8 mouse cellular contexts compared by ENCODE assay signal in the genomic region with DNA sequence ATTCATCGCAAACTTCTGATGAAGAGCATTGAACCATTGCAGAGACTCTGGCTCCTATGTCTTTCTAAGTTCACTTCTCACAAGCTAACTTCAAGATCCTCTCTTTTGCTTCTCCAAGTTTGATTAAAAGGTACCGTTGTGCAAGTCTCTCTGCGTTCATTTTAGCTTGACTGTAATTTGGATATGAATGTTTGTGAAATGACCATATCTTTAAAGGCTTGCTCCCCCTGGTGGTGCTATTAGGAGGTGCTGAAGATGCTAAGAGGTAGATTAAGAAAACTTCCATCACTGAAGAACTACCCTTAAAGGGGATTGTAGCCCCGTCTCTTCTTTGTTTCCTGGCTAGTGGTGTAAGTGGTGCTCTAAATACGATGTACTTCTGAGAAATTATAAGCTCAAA.
A peak's percentile ranks its signal among the peaks of the same experiment; 100 is the strongest.
DNase-seq lines count a peak whose midpoint lies in the region; ATAC-seq lines count a peak whose summit lies in the region.

No protein-coding gene starts in this region.

- no peaks in the 10 kb centered on the region for H3K36me3 ChIP-seq in hindbrain, embryonic 11.5 days (ENCODE audit: control insufficient read depth, insufficient read depth, low read length)
- no peaks in the 10 kb centered on the region for H3K36me3 ChIP-seq in hindbrain, embryonic 16.5 days (ENCODE audit: control insufficient read depth, insufficient read depth, low read length)

- H3K9me3 ChIP-seq in hindbrain, embryonic 11.5 days (ENCODE audit: control insufficient read depth, low read length): no peaks in the 10 kb centered on the region
- no peaks in the 10 kb centered on the region for H3K9me3 ChIP-seq in hindbrain, embryonic 16.5 days (ENCODE audit: control insufficient read depth, low read length)

- peak; percentile 61 for DNase-seq in hindbrain, embryonic 11.5 days (ENCODE audit: low spot score)
- DNase-seq in thymus, postnatal 14 days: peak; percentile 3
- DNase-seq in thymus, postnatal 36 days: no peak
- DNase-seq in cerebellum, postnatal 10 days: peak; percentile 73 to 77
- peak; percentile 56 for DNase-seq in lung, postnatal 14 days
- DNase-seq in frontal cortex, postnatal 25 days (ENCODE audit: low spot score in 2 of 2): no peak
- DNase-seq in spleen, adult 18-20 months: no peak

- 80% methylated on average over 5 of the region's 5 CpGs for WGBS in hindbrain, embryonic 11.5 days
- 82% methylated on average over 5 of the region's 5 CpGs for WGBS in hindbrain, embryonic 16.5 days

- no peak overlapping the region for H3K9ac ChIP-seq in hindbrain, embryonic 11.5 days (ENCODE audit: low read depth, low read length)
- no peak overlapping the region for H3K9ac ChIP-seq in hindbrain, embryonic 16.5 days (ENCODE audit: low read depth, low read length)

- H3K27ac ChIP-seq in hindbrain, embryonic 11.5 days (ENCODE audit: low read depth, low read length): no peak overlapping the region
- no peak overlapping the region for H3K27ac ChIP-seq in hindbrain, embryonic 16.5 days (ENCODE audit: low read depth, low read length)

- no peaks in the 10 kb centered on the region for H3K4me1 ChIP-seq in hindbrain, embryonic 11.5 days (replicated peaks; ENCODE audit: control insufficient read depth, insufficient read depth, low read length)
- no peaks in the 10 kb centered on the region for H3K4me1 ChIP-seq in hindbrain, embryonic 16.5 days (ENCODE audit: control insufficient read depth, insufficient read depth, low read depth, low read length)

- H3K4me2 ChIP-seq in hindbrain, embryonic 11.5 days (replicated peaks; ENCODE audit: low read depth, low read length): no peak overlapping the region
- H3K4me2 ChIP-seq in hindbrain, embryonic 16.5 days (ENCODE audit: low read length): no peak overlapping the region

- H3K4me3 ChIP-seq in hindbrain, embryonic 11.5 days (ENCODE audit: low read depth, low read length): no peak overlapping the region
- no peak overlapping the region for H3K4me3 ChIP-seq in hindbrain, embryonic 16.5 days (ENCODE audit: low read length)

- no peak for ATAC-seq in hindbrain, embryonic 11.5 days (ENCODE audit: low FRiP score)
- no peak for ATAC-seq in hindbrain, embryonic 16.5 days

- H3K27me3 ChIP-seq in hindbrain, embryonic 11.5 days (ENCODE audit: control insufficient read depth, insufficient read depth, low read length): no peaks in the 10 kb centered on the region
- no peaks in the 10 kb centered on the region for H3K27me3 ChIP-seq in hindbrain, embryonic 16.5 days (replicated peaks; ENCODE audit: control insufficient read depth, insufficient read depth, low read length)

Comparison
In these comparisons a context has a peak if more than half of its experiments do, and no peak if none do; other contexts are left out.
1. DNase-seq: peak in hindbrain, embryonic 11.5 days (single experiment), thymus, postnatal 14 days (single experiment), cerebellum, postnatal 10 days (2 of 2) and lung, postnatal 14 days (single experiment); none in thymus, postnatal 36 days (0 of 2), frontal cortex, postnatal 25 days (0 of 2) and spleen, adult 18-20 months (0 of 2).